Comparison of ENCODE assay signal across 8 mouse cellular contexts in genomic region chr2:4559211-4559882, GRCm38 (mm10).
DNase-seq lines count a peak whose midpoint lies in the region; ATAC-seq and TF ChIP-seq lines count a peak whose summit lies in the region.

No protein-coding gene starts in this region.

- H3K9ac ChIP-seq in hindbrain, embryonic 11.5 days (ENCODE audit: low read depth, low read length), result peak overlapping the region; percentile 64
- H3K9ac ChIP-seq in lung, postnatal 0 days (replicated peaks; ENCODE audit: low read depth), result peak overlapping the region; percentile 58

- peak overlapping the region; percentile 70 for H3K4me2 ChIP-seq in hindbrain, embryonic 11.5 days (replicated peaks; ENCODE audit: low read depth, low read length)
- H3K4me2 ChIP-seq in lung, postnatal 0 days (replicated peaks; ENCODE audit: low read depth, low read length), result peak overlapping the region; percentile 75

- peak; percentile 86 for ATAC-seq in hindbrain, embryonic 11.5 days (ENCODE audit: low FRiP score)
- peak; percentile 84 for ATAC-seq in lung, postnatal 0 days

- peak overlapping the region; percentile 39 for H3K4me3 ChIP-seq in hindbrain, embryonic 11.5 days (ENCODE audit: low read depth, low read length)
- H3K4me3 ChIP-seq in lung, postnatal 0 days (ENCODE audit: low read depth, low read length), result peak overlapping the region; percentile 46

- WGBS in hindbrain, embryonic 11.5 days, result 2% methylated on average over 27 of the region's 27 CpGs
- WGBS in lung, postnatal 0 days, result under 1% methylated on average over 26 of the region's 27 CpGs

- no peaks in the 10 kb centered on the region for H3K27me3 ChIP-seq in hindbrain, embryonic 11.5 days (ENCODE audit: control insufficient read depth, insufficient read depth, low read length)
- no peaks in the 10 kb centered on the region for H3K27me3 ChIP-seq in lung, postnatal 0 days (replicated peaks; ENCODE audit: insufficient read depth, low read length)

- peak; percentile 88 for TF ChIP-seq EP300 in lung, postnatal 0 days (IDR thresholded peaks at IDR 0.05)

- H3K9me3 ChIP-seq in hindbrain, embryonic 11.5 days (ENCODE audit: control insufficient read depth, low read length), result no peaks in the 10 kb centered on the region
- no peaks in the 10 kb centered on the region for H3K9me3 ChIP-seq in lung, postnatal 0 days (ENCODE audit: low read length)

- peak; percentile 39 for TF ChIP-seq CTCF in lung, postnatal 0 days (IDR thresholded peaks at IDR 0.05)

- H3K36me3 ChIP-seq in hindbrain, embryonic 11.5 days (ENCODE audit: control insufficient read depth, insufficient read depth, low read length), result no peaks in the 10 kb centered on the region
- H3K36me3 ChIP-seq in lung, postnatal 0 days (ENCODE audit: insufficient read depth, low read length), result no peaks in the 10 kb centered on the region

- DNase-seq in NIH3T3 (ENCODE audit: low read depth), result peak; percentile 90
- peak; percentile 78 for DNase-seq in cerebellum, adult 9-10 months
- DNase-seq in frontal cortex, adult 2 months (ENCODE audit: extremely low spot score in 1 of 2, low spot score in 1 of 2), result peak; percentile 74 to 89
- peak; percentile 82 for DNase-seq in hindbrain, embryonic 11.5 days (ENCODE audit: low spot score)
- DNase-seq in layer of hippocampus, postnatal 10 days (ENCODE audit: low spot score in 2 of 2), result peak; percentile 67 to 74
- peak; percentile 97 for DNase-seq in lung, postnatal 0 days (ENCODE audit: low spot score)
- DNase-seq in ovary, postnatal 14 days (ENCODE audit: low spot score), result peak; percentile 65
- peak; percentile 35 to 38 for DNase-seq in thymus, postnatal 10 days (ENCODE audit: low spot score in 2 of 2)

- peaks cover 20% of the 10 kb centered on the region for H3K4me1 ChIP-seq in hindbrain, embryonic 11.5 days (replicated peaks; ENCODE audit: control insufficient read depth, insufficient read depth, low read length)
- peaks cover 45% of the 10 kb centered on the region for H3K4me1 ChIP-seq in lung, postnatal 0 days (ENCODE audit: insufficient read depth, low read depth, low read length)

- peak overlapping the region; percentile 90 for H3K27ac ChIP-seq in hindbrain, embryonic 11.5 days (ENCODE audit: low read depth, low read length)
- peak overlapping the region; percentile 97 for H3K27ac ChIP-seq in lung, postnatal 0 days (ENCODE audit: low read length)

Comparison
In these comparisons a context has a peak if more than half of its experiments do, and no peak if none do; other contexts are left out.
1. Peak in every context shown above with its lines: DNase-seq, ATAC-seq, H3K4me3 ChIP-seq and H3K27ac ChIP-seq.
2. DNase-seq: peak in every context shown above with its lines; median percentile 97 in lung, postnatal 0 days; 90 in NIH3T3; 82 in hindbrain, embryonic 11.5 days; 82 in frontal cortex, adult 2 months; 78 in cerebellum, adult 9-10 months; 70 in layer of hippocampus, postnatal 10 days; 65 in ovary, postnatal 14 days; 36 in thymus, postnatal 10 days.